Mouse (Mus musculus): ENCODE data around the gene Pik3r4.

The Pik3r4 gene

GRCm38 (mm10) chr9:105692472-105692871, 49.7 kb downstream of the Pik3r4 start:
- no peak for TF ChIP-seq GATA4 (IDR thresholded peaks at IDR 0.05; ENCODE audit: insufficient replicate concordance, low read length)

- TF ChIP-seq GATA4 (IDR thresholded peaks at IDR 0.05; ENCODE audit: insufficient replicate concordance, low read length) = no peak
These were observed 50.3 kb downstream of the Pik3r4 start for GRCm38 (mm10) chr9:105693056-105693455.

DNA sequence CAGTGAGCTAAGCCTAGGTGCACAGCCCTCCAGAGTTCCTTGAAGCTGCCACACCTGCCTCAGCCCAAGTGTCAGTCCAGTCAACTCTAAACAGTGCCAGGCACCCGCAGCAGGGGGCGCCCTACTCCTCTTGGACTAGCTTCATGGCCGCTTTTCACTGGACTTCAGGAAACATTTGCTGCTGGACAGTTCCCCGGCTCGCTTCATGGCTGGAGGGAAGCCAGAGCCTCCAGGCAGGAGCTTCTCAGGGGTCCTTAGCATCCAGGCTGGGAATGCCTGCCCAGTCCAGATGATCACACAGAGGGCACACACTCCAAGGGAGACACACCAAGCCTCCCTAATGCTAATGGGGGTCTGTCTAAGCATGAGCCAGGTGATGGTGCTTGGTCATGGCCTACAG, 51.1 kb downstream of the Pik3r4 start:
- no peak for TF ChIP-seq GATA4 (IDR thresholded peaks at IDR 0.05; ENCODE audit: insufficient replicate concordance, low read length)

- no peak for TF ChIP-seq GATA4 (IDR thresholded peaks at IDR 0.05; ENCODE audit: insufficient replicate concordance, low read length)
These were observed 54.2 kb downstream of the Pik3r4 start for GRCm38 (mm10) chr9:105696818-105697564.

GRCm38 (mm10) chr9:105697764-105698396, 55.1 kb downstream of the Pik3r4 start:
- TF ChIP-seq GATA4 (IDR thresholded peaks at IDR 0.05; ENCODE audit: insufficient replicate concordance, low read length) = no peak

- TF ChIP-seq GATA4 (IDR thresholded peaks at IDR 0.05; ENCODE audit: insufficient replicate concordance, low read length) = no peak
These were observed 57.9 kb downstream of the Pik3r4 start for GRCm38 (mm10) chr9:105700702-105701101.

DNA sequence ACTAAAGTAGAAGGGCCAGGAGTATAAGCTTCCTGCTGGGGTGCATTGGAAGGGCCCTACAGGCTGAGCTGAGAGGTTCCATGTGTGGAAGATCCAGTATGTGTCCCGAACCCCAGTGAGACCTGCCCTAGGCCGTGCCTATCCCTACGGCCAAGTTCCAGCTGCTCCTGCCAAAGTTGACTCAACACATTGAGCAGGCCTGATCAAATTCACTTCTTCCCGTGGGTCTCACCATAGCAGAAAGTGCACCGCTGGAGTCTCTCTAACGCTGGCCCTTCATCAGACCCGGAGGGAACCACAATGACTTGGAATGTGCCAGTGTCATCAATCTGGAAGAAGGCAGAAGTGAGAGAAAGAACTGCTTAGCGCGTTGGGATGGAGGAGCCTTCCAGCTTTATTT, 59.2 kb downstream of the Pik3r4 start:
- TF ChIP-seq GATA4 (IDR thresholded peaks at IDR 0.05; ENCODE audit: insufficient replicate concordance, low read length) = no peak

DNA sequence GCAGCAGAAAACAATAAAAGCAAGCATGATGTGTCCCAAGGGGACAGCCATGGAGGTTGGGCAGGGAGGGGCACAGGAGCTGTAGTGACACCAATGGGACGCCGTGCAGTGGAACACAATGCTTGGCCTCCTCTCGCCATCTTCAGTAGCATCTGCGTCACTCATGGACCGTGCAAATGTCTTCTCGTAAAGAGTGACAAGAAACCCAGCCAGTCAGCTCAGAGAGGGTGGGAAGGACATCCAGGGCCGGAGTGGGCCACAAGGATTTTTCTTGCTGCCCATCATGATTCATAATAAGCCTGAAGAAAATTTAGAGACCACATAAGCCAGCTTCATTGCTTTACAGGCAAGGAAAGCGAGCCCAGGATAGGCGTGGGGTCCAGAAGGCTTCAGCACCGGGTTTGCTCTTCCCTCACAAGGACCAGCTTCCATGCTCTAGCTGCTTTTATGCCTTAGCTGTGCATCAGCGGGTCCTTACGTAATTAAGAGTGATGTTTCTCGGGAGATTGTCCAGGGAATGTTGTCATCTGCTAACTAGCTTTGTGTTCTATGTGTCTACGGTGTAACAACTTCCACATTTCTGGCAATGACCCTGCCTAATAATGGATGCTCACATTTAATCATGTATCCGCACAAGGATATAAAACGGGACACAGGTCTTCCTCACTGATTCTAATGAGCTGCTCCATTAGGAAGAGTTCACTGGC, 61.6 kb downstream of the Pik3r4 start:
- no peak for TF ChIP-seq GATA4 (IDR thresholded peaks at IDR 0.05; ENCODE audit: insufficient replicate concordance, low read length)

- no peak for TF ChIP-seq GATA4 (IDR thresholded peaks at IDR 0.05; ENCODE audit: insufficient replicate concordance, low read length)
These were observed 62.2 kb downstream of the Pik3r4 start for GRCm38 (mm10) chr9:105705011-105705410.

DNA sequence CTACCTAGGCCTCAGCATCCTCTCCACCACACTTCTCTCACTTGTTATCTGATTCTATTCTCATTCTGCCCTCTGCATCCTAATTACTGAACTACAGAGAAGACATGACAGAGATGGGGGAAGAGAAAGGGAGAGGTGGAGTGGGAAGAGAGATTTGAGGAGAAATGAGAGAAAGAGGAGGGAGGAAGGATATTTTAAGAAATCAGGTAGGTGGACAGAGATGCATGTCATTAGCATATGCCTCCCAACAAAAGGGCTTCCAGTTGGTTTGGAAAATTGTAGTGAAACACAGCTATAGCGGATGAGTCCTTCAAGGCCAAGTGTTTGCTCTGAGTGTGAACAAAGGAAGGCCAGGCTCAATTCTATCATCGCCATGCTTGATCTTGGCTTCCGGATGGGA, 69.3 kb downstream of the Pik3r4 start:
- TF ChIP-seq GATA4 (IDR thresholded peaks at IDR 0.05; ENCODE audit: insufficient replicate concordance, low read length) = no peak

DNA sequence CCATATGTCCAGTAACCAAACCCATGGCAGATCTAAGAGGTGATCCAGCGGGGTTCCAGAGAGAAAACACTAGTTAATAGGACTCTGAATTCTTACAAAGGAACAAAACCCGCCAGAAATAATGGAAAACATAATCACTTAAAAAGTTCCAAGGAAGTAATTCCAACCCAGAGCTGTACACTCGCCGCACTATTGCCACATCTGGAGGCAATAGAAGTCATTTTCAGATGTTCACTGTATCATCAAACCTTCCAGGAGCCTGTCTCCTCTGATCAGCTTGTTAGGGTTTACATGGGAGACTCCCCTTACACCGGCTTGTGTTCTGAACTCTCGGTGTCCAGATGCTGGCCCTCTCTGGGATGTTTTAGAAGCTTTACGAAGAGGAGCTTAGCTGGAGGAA, 76.6 kb downstream of the Pik3r4 start:
- no peak for TF ChIP-seq GATA4 (IDR thresholded peaks at IDR 0.05; ENCODE audit: insufficient replicate concordance, low read length)

DNA sequence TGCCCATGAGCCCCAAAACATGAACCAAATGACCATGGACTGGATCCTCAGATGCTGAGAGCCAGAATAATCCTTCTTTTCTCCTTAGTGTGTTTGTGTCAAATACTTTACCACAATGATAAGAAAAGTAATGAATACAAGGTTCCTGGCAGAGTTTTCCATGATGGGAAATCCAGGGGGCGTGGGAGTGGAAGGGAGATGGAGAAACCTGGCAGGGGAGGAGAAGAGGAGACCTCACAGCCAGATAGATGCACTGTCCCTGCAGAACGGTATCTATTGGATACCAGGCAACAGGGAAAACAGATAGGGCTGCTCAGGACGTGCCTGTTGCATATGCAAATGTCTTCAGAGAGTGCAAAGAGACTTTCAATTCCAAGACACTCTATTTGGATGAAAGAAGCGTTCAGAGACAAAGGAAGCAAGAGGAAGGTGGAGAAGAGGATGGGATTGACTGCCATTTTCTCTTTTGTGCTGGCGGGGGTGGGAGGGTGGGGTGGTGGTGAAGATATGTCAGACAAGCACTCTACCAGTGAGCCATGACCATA, 77.1 kb downstream of the Pik3r4 start:
- no peak for TF ChIP-seq GATA4 (IDR thresholded peaks at IDR 0.05; ENCODE audit: insufficient replicate concordance, low read length)

- no peak for TF ChIP-seq GATA4 (IDR thresholded peaks at IDR 0.05; ENCODE audit: insufficient replicate concordance, low read length)
These were observed 77.7 kb downstream of the Pik3r4 start for GRCm38 (mm10) chr9:105720430-105720829.

DNA sequence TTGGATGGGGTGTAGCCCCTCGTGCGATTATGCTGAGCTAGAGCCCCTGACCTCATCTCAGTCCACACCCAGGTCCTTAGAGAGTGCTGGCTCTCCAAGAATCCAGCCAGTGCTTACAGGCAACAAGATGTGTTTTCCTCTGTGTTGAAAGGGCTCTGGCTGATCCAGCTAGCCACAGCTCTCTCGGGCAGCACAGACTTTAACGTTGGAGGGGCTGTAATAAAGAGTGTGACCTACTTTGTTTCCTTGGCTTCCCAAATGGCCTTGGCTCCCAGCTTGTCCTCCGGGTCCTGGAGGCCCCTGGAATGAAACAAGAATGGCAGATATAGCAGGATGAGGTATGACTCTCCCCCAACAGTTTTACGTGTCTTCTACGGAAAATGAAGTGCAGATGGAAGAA, 89.2 kb downstream of the Pik3r4 start:
- no peak for TF ChIP-seq GATA4 (IDR thresholded peaks at IDR 0.05; ENCODE audit: insufficient replicate concordance, low read length)

DNA sequence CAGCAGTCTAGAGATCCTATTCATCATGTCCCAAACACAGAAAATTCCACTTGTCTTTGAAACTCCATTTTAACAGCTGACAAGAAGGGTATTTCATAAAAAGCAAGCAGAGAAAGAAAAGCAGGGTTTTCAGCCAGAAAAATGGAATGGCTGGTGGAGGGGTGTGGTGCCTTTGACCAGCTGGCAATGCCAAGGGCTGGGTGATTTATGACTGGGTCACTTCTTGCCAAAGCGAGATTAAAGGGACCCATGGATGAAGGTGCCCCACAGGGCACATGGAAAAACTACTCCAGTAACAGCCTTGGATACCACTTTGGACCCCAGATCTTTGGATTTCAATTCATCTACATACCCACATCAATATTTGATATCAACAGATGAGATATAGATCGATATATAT, 91.9 kb downstream of the Pik3r4 start:
- TF ChIP-seq GATA4 (IDR thresholded peaks at IDR 0.05; ENCODE audit: insufficient replicate concordance, low read length) = no peak

- no peak for TF ChIP-seq GATA4 (IDR thresholded peaks at IDR 0.05; ENCODE audit: insufficient replicate concordance, low read length)
These were observed 92.4 kb downstream of the Pik3r4 start for GRCm38 (mm10) chr9:105735195-105735594.
